Mouse (Mus musculus) T-helper 1 cell (primary cell): ENCODE data around the gene Gm17651.

Experiments
- in situ Hi-C: fragments of 300-600 bp; cut with MboI, MseI; formaldehyde crosslinking; loops from one replicate; pipeline ENCODE4 v1.15.1; 2025; ENCODE audit warnings: high pct_unique_total_duplicates

Gene Gm17651

GRCm38 (mm10) chr3:97674644-97675110 is at the start of gene Gm17651:
Gm17651 (minus strand) TSS chr3:97674694.
- in situ Hi-C loops = no loop called here

- in situ Hi-C loops = no loop called here
Measured at GRCm38 (mm10) chr3:97719116-97719515, 44.6 kb upstream of the Gm17651 start.

DNA sequence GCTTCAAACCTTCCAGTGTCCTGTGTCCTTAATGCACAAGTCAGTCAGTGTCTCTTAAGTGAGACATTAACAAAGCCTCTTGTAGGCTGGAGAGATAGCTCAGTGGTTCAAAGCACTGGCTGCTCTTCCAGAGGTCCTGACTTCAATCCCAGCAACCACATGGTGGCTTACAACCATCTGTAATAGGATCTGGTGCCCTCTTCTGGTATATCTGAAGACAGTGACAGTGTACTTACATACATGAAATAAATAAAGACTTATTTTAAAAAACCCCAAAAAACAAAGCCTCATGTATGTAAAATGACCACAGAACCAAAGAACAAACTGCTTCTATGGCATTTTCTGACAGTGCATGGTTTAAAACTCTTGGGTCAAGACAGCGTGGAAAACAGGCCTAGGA is 41.4 kb upstream of the Gm17651 start:
- in situ Hi-C loops = no loop called here

DNA sequence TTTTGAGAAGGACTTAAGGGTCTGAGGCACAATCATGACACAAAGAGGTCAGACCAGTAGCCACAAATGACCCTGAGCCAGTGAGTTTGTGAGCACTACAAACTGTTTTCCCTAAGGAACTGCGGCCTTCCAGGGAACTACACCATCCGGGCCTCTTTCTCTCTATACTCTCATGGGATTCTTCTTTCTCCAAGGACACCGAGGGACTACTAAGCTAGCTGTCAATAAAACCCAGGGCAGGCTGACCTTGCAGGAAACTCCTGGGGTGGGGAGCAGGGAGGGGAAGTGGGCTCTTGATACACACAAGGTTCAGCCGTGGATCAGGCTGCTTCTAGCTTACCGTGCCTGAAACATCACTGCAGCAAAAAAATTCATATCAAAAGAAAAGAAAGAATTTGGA is 36.4 kb upstream of the Gm17651 start:
- in situ Hi-C loops = no loop called here

DNA sequence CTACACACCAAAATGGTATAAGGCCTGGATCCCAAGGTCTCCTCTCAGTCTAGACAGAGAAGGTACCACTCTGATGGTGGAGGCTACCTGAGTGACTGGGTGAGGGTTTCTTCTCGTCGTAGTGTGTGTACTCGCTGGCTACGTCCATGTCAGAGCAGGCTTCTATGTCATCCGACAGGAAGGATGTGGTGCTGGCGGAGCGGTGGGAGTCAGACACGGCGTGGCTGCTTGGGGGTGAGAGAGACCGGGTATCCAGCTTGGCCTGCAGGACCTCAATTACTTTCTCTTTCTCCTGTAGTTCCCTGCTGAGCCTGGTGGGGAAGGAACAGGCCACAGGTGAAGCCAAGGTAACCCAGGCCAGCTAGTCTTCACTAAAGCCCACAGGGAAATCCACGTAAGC is 35.6 kb upstream of the Gm17651 start:
- in situ Hi-C loops = no loop called here

DNA sequence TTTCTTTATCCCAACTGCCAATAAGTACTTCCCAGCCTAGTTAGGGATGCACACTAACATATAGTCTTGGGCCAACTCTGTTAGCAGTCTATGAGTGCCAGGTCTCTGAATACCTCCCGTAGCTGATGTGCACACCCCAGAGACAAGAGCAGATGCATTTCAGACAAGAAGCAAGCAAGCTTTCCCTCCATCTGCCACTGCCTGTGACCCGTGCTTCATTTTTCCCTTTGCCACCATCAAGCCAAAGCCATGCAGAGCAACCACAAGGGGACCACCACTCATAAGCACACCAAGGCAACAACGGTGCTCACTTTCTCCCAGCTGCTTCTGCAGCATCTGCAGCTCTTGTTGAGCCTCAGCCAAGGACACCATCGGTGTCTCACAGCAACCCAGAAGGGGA is 32.1 kb upstream of the Gm17651 start:
- in situ Hi-C loops = no loop called here

- in situ Hi-C loops = no loop called here
Measured at GRCm38 (mm10) chr3:97705508-97705907, 31.0 kb upstream of the Gm17651 start.

DNA sequence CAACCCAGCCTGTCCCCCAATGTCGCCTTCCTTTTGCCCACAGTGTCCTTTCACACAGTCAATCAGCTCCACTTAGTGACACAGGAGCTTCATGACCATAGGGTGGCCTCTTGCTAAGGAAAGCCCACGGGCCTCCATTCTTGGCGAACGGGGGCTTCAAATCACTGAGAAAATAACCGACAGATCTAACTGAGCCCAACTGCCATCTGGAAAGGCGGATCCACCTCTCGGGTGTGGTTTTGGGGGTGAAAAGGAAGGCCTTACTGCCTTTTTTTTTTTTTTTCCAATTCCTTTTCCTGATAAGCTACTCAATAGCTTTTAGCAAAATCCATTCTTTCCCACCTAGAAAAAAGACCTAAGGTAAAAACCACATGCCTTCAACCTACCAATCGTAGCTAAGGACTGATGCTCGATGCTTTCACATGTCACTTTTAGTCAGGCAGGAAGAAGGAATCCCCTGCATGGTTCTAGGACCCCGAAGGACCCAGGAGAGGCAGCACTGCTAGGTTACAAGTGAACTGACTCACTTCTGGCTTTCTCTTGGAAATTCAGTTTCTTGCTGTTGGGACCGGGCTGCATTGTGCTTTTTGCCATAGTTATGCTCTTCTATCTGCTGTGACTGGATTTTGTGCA is 28.1 kb upstream of the Gm17651 start:
- in situ Hi-C loops = no loop called here

DNA sequence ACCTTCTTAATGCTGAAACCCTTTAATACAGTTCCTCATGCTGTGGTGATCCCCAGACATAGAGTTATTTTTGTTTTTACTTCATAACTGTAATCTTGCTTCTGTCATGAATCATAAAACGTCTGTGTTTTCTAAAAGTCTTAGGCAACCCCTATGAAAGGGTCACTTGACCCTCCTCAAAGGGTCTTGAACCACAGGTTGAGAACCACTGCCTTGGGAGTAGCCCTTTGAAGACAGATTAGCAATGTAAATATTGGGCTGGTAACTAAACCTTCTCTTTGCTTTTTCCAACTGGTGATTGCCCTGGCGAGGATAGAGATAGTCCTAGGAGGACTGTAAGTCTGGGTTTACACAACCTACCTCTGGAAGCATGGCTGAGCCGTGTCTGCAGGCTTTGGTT is 26.7 kb upstream of the Gm17651 start:
- in situ Hi-C loops = no loop called here

- in situ Hi-C loops = no loop called here
Measured at GRCm38 (mm10) chr3:97699061-97699460, 24.6 kb upstream of the Gm17651 start.

- in situ Hi-C loops = no loop called here
Measured at GRCm38 (mm10) chr3:97697291-97697690, 22.8 kb upstream of the Gm17651 start.

- in situ Hi-C loops = no loop called here
Measured at GRCm38 (mm10) chr3:97696866-97697265, 22.4 kb upstream of the Gm17651 start.

DNA sequence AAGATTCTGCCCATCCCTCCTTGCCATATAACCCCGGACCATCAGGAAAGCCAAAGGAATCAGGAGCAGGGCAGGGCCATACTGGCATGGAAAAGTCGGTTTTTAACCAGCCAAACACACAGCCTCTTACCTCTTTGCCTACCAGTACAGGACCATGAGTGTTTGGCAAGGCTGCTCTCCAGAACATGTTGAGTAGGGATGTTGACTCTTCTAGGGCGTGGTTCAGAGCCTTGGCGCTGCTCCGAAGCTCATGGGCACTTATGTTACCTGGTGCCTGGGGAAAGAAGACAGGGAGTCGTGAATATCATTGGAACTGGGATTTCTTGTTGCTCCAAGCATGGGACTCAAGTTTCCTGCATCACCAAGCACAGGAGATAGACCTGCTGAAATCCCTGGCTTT is 19.3 kb upstream of the Gm17651 start:
- in situ Hi-C loops = no loop called here

- in situ Hi-C loops = no loop called here
Measured at GRCm38 (mm10) chr3:97691443-97692017, 17.0 kb upstream of the Gm17651 start.

- in situ Hi-C loops = no loop called here
Measured at GRCm38 (mm10) chr3:97690590-97690989, 16.1 kb upstream of the Gm17651 start.

GRCm38 (mm10) chr3:97689289-97689688 is 14.8 kb upstream of the Gm17651 start:
- in situ Hi-C loops = no loop called here

GRCm38 (mm10) chr3:97686372-97687117 is 12.1 kb upstream of the Gm17651 start:
- in situ Hi-C loops = no loop called here

DNA sequence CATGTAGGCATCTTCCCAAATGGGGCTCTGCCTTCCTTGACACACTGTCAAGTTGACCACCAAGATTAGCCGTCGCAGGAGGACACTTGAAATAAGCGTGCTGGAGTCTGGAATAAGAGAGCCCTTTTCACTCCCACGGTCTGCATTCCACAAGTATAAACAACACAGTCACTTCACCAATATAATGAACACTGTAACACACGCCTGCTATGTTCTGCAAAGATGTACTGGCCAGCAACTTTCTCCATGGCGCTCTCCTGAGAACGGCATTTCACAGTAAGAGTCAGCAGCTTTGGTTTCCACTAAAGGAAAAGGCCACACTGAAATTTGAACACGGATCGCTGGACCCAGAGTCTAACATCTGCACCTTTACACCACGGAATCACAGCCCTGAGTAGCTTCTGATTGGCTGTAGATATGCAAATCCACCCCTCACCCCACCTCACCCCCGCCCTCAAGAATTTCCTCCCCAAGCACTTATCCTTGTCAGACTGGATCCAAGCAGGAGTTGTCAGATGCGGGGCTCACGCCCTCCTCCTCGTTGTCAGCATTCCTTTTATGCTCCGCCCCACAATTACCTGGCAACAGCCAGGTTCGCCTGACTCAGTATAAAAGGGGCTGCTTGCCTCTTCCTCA is 9.2 kb upstream of the Gm17651 start:
- in situ Hi-C loops = loop anchor here (5.0 kb wide), 2 partner anchors 84 to 199 kb away; no protein-coding TSS in a partner anchor

DNA sequence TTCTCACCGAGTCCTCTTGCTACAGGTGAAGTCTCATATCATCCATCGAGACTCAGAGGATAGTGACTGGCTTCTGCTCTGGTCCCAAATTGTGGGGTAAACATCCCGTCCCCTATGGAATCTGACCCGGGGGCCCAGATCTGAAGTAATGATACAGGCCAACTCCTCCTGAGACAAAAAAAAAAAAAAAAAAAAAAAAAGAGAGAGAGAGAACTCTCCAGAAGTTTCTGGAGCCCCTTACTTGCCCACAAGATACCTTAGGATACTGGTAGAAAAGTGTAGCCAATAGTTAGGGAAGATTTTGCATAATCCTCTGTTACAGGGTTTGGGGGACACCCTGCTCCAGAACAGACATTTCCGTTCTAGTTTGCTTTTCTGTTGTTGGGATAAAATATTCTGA is 8.1 kb upstream of the Gm17651 start:
- in situ Hi-C loops = loop anchor here (5.0 kb wide), 2 partner anchors 85 to 200 kb away; no protein-coding TSS in a partner anchor

- in situ Hi-C loops = loop anchor here (5.0 kb wide), 2 partner anchors 85 to 200 kb away; no protein-coding TSS in a partner anchor
Measured at GRCm38 (mm10) chr3:97682159-97682502, 7.6 kb upstream of the Gm17651 start.

DNA sequence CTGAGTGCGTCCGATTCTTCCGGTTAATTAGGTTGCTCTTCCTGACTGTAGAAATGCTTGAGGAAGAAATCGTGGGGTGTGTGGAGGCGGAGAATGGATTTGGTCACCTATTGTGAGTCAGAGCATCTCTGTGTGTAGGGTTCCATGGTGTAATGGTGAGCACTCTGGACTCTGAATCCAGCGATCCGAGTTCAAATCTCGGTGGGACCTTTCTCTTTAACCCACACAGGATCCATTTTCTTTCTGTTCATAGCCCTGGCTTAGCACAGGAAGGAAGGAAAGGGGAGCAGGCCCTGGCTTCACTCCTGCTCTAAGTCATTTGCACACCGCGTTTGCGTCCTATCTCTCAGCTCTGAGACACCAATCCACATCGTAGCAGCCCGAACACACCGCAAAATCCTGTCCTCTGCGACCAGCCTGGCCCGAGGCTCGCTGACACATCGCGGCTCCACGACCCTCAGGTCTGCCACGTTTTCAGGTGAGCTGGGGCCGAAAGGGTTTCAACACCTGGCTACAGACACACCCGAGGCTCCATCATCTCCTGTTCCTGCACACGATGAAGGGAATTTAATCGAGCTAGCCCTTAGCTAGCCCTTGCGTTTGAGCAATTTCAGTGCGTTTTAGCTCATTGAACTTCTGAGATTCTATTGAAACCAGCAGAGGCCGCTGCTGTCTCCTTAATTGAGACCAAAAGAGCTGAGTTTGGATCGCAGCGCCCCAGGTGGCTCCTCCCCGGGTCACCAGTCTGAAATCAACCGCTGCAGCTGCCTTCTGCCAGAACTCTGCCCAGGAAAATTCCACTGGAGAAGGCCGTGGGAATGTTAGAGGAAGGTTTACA is 7.0 kb upstream of the Gm17651 start:
- in situ Hi-C loops = loop anchor here (5.0 kb wide), 2 partner anchors 86 to 201 kb away; no protein-coding TSS in a partner anchor
